Mouse (Mus musculus) midbrain, embryonic 10.5 days (tissue): ENCODE data around the gene Ctdspl2. TPM values are rescaled to one million over a fixed set of nuclear protein-coding genes. Genes with fewer than 3 reads are reported as not detected.
"Not testable (repeated sequence)": the region's sequence is repeated elsewhere in the genome, so short reads cannot be mapped to it uniquely, and the experiment has no call there.

Experiments
- DNase-seq: peaks from one replicate; pipeline ENCODE4 v3.0.0-alpha.2; 2017; ENCODE audit warnings: low spot score
- H3K27ac ChIP-seq: fragments of 300-500 bp; sonication (generic); replicated peaks from 2 replicates; pipeline ENCODE4 v1.5.1; 2016; ENCODE audit warnings: mild to moderate bottlenecking
- H3K27me3 ChIP-seq: fragments of 300-500 bp; sonication (generic); 2 replicates; pipeline ENCODE4 v1.6.1; 2016; ENCODE audit warnings: low read depth, mild to moderate bottlenecking; ENCODE audit not compliant: poor library complexity, severe bottlenecking
- H3K36me3 ChIP-seq: fragments of 300-500 bp; sonication (generic); 2 replicates; pipeline ENCODE4 v1.6.1; 2016; ENCODE audit warnings: mild to moderate bottlenecking, moderate library complexity
- H3K4me1 ChIP-seq: fragments of 300-500 bp; sonication (generic); 2 replicates; pipeline ENCODE4 v1.6.1; 2016
- H3K4me3 ChIP-seq: fragments of 300-500 bp; sonication (generic); 2 replicates; pipeline ENCODE4 v1.5.1; 2016; ENCODE audit warnings: mild to moderate bottlenecking, moderate library complexity
- H3K9me3 ChIP-seq: fragments of 300-500 bp; sonication (generic); replicated peaks from 2 replicates; pipeline ENCODE4 v1.6.1; 2016; ENCODE audit warnings: mild to moderate bottlenecking
- WGBS: fragments of 180-500 bp; shearing (Covaris S2); methylation state at CpG from one replicate; pipeline ENCODE4 v1.1.7; 2016; 5-methylcytosine and 5-hydroxymethylcytosine counted together
- microRNA-seq: library from miRNA; unstranded; fragments of <30 nt; microRNA quantifications from one replicate; pipeline ENCODE4, GENCODE M21; 2017
- polyA plus RNA-seq: library from polyadenylated mRNA; unstranded; fragments of >200 nt; fragmentation: Nextera tagmentation; extraction: Ambion mirVana; gene quantifications from 2 replicates; pipeline ENCODE4 v1.2.1, GENCODE M21; 2016

The Ctdspl2 gene
- polyA plus RNA-seq, 1 experiment from 2014 or later = 55.6 TPM

GRCm38 (mm10) chr2:122022284-122022683, 66.5 kb downstream of the Ctdspl2 start:
- Histone ChIP-seq H3K4me3 (no peak overlapping the region), H3K9me3 (no peaks in the 10 kb centered on the region), H3K4me1 (no peaks in the 10 kb centered on the region), H3K36me3 (no peaks in the 10 kb centered on the region), H3K27me3 (no peaks in the 10 kb centered on the region), H3K27ac (no peak overlapping the region)
- no peak for DNase-seq
- WGBS = 82% methylated on average over 2 of the region's 2 CpGs

DNA sequence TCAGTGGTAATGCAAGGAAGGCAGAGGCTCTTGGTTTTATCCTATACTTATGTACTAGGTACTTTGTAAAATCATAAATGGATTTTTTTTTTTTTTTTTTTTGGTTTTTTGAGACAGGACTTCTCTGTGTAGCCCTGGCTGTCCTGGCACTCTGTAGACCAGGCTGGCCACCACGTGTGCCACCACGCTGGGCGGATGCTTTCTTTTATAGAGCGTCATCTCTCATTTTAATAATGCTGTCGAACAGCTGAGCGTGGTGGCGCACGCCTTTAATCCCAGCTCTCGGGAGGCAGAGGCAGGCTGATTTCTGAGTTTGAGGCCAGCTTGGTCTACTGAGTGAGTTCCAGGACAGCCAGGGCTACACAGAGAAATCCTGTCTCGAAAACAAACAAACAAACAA, 71.3 kb downstream of the Ctdspl2 start:
- WGBS = 96% methylated on average over 10 of the region's 10 CpGs
- Histone ChIP-seq H3K4me1 (peaks cover 20% of the 10 kb centered on the region), H3K36me3 (peaks cover 19% of the 10 kb centered on the region)
- H3K4me3 ChIP-seq, DNase-seq, H3K27ac ChIP-seq, H3K9me3 ChIP-seq, H3K27me3 ChIP-seq: not testable (repeated sequence)

DNA sequence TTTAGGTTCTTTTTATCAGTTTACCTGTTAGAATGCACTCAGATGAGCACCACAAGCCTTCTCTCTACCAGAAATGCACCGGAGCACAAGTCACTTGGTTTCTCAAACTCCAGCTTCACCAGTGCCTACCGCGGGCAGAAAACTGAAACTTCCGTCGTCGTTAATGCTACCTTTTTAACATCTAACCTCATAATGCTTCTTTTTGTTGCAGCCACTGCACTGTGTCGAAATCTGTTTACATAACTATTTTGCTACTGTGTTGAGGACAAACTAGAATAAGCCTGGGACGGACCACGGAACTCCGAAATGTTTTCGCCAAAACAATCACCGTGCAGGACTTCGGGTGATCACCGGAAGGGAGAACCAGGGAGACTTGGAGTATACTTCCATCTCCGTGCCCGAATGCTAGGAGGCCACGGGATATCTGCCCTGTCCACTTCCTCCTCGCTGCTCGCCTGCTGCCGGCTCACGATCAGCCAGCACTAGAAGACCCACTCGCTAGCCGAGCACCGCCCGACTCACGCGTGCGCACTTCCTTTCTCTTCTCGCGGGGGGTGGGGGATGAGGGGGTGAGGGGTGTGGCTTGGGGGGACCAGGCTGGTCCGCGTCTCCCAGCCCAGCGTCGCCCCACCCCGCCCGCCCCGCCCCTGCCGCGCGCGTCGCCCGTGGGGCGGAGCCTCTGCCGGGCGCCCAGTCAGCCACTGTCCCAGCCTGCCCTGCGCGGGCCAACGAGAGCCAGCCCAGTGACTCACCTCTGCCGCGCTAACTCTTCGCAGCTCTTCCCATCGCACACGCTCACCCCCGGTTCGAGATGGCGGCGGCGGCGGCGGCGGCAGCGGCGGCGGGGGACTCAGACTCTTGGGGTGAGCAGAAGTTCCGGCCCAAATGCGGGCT, 72.3 kb downstream of the Ctdspl2 start, which contains the start of gene Eif3j1:
Gene Eif3j1 (plus strand): TSS at position 685 of the 894 bp plus-strand sequence.
- Histone ChIP-seq H3K27ac (peak within 1 kb of the TSS; percentile 93), H3K36me3 (peaks cover 26% of the 10 kb centered on the region), H3K4me3 (peak within 1 kb of the TSS; percentile 95), H3K4me1 (peaks cover 20% of the 10 kb centered on the region), H3K27me3 (no peaks in the 10 kb centered on the region), H3K9me3 (no peaks in the 10 kb centered on the region)
- under 1% methylated on average over 60 of the region's 67 CpGs for WGBS
- peak; percentile 95 for DNase-seq

DNA sequence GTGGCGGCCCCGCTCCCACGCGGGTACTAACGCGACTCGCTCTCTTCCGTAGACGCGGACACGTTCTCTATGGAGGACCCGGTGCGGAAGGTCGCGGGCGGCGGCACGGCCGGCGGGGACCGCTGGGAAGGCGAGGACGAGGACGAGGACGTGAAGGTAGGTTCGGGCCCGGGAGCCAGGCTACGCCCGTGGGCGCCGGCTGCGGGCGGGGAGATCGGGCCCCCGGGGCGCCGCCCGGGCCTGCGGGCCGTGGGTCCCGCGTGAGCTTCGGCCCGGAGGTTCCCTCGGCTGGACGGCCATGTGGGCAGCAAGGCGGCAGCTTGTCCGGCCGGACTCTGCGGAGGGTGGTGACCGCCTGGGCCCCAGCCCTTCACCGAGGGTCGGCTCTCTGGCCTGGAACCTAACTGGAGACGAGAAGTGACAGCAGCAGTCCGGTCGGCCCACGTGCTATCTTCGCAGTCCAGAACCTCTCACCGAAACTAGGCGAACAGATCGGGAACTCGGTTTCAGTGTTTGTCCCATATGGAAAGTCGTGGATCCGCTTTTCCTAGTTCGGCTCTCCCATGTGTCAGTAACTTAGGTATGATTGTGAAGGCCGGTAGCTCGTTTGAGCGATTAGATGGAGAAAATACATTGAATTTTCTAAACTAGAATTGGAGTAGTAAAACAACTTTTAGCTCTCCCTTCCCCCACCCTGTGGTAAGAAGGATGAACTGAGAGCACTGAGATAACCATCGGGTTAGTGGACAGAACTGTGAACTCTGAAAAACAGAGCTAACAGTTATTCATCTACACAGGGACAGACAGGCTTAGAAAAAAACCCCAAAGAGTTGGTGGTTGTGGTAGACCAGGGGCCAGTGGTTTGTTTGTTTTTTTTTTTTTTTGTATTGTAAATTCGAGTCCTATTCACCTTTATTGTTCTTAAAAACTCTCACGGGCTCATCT, 73.2 kb downstream of the Ctdspl2 start:
- Histone ChIP-seq H3K4me1 (peaks cover 20% of the 10 kb centered on the region), H3K4me3 (peak overlapping the region; percentile 95), H3K9me3 (no peaks in the 10 kb centered on the region), H3K27me3 (no peaks in the 10 kb centered on the region), H3K36me3 (peaks cover 35% of the 10 kb centered on the region), H3K27ac (peak overlapping the region; percentile 93)
- DNase-seq = peak; percentile 68
- 2% methylated on average over 62 of the region's 71 CpGs for WGBS

DNA sequence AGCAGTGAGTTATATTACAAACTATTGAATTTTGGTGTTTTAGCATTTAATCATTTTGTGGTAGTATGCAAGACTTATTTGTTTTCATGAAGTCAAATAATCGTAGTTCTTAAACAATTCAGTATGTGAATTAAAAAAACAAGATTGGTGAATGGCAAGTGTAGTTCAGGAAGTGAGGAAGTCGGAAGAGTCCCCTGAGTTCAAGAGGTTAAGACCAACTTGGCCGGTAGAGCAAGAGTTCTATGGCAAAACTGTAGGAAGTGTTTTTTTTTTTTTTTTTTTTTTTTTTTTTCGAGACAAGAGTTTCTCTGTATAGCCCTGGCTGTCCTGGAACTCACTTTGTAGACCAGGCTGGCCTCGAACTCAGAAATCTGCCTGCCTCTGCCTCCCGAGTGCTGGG, 76.2 kb downstream of the Ctdspl2 start:
- peaks cover 63% of the 10 kb centered on the region for H3K36me3 ChIP-seq

GRCm38 (mm10) chr2:122036064-122036463, 80.3 kb downstream of the Ctdspl2 start:
- Histone ChIP-seq H3K4me3 (no peak overlapping the region), H3K4me1 (no peaks in the 10 kb centered on the region), H3K9me3 (no peaks in the 10 kb centered on the region), H3K36me3 (peaks cover 88% of the 10 kb centered on the region), H3K27ac (no peak overlapping the region), H3K27me3 (no peaks in the 10 kb centered on the region)
- WGBS = 95% methylated on average over 3 of the region's 3 CpGs
- no peak for DNase-seq

More for the DNA sequence above, 76.2 kb downstream of the Ctdspl2 start:
- H3K4me3 ChIP-seq = no peak overlapping the region
- no peak for DNase-seq
- no peak overlapping the region for H3K27ac ChIP-seq
- no peaks in the 10 kb centered on the region for H3K27me3 ChIP-seq
- peaks cover 20% of the 10 kb centered on the region for H3K4me1 ChIP-seq
- no peaks in the 10 kb centered on the region for H3K9me3 ChIP-seq
- WGBS = 81% methylated on average over 6 of the region's 6 CpGs

- Histone ChIP-seq H3K27ac (no peak overlapping the region), H3K27me3 (no peaks in the 10 kb centered on the region), H3K36me3 (peaks cover 91% of the 10 kb centered on the region), H3K4me3 (no peak overlapping the region), H3K4me1 (no peaks in the 10 kb centered on the region), H3K9me3 (no peaks in the 10 kb centered on the region)
- no peak for DNase-seq
Measured at GRCm38 (mm10) chr2:122043926-122044325, 88.1 kb downstream of the Ctdspl2 start.

- H3K4me3 ChIP-seq = no peak overlapping the region
- H3K27ac ChIP-seq = no peak overlapping the region
- no peaks in the 10 kb centered on the region for H3K4me1 ChIP-seq
- H3K36me3 ChIP-seq = peaks cover 79% of the 10 kb centered on the region
- no peak for DNase-seq
- no peaks in the 10 kb centered on the region for H3K27me3 ChIP-seq
- WGBS = 90% methylated on average over 11 of the region's 11 CpGs
- no peaks in the 10 kb centered on the region for H3K9me3 ChIP-seq
Measured at GRCm38 (mm10) chr2:122059365-122060115, 103.7 kb downstream of the Ctdspl2 start.

Small RNAs within 50 kb of the gene (microRNA-seq; reads per million reads assigned to microRNA genes)
- not detected for gene Gm47314

Other genes starting within 250 kb of the Ctdspl2 start
- gene Frmd5, start 148.9 kb upstream of the Ctdspl2 start, polyA plus RNA-seq = 10.9 and 13.8 TPM in 2 replicates
- 13.2 and 14.6 TPM in 2 replicates for gene Casc4, start 89.0 kb upstream of the Ctdspl2 start, polyA plus RNA-seq
- gene Mageb3, start 91 bp downstream of the Ctdspl2 start, polyA plus RNA-seq = 0.19 and 0.37 TPM in 2 replicates
- gene Eif3j1, start 72.5 kb downstream of the Ctdspl2 start, polyA plus RNA-seq = 11.3 and 12.6 TPM in 2 replicates
- 10.7 and 11.8 TPM in 2 replicates for gene Spg11, start 162.4 kb downstream of the Ctdspl2 start, polyA plus RNA-seq
- gene B2m, start 191.7 kb downstream of the Ctdspl2 start, polyA plus RNA-seq = 101 and 106 TPM in 2 replicates
- gene Trim69, start 204.7 kb downstream of the Ctdspl2 start, polyA plus RNA-seq = not detected in 2 replicates
- not detected in 2 replicates for gene Patl2, start 230.2 kb downstream of the Ctdspl2 start, polyA plus RNA-seq
- not detected in 2 replicates for gene Terb2, start 230.3 kb downstream of the Ctdspl2 start, polyA plus RNA-seq